Mouse (Mus musculus): ENCODE measurements around the gene Aldh16a1.

GRCm38 (mm10) chr7:45126844-45127699 is 27.3 kb downstream of the Aldh16a1 start:
- TF ChIP-seq CTCF (IDR thresholded peaks at IDR 0.05; ENCODE audit: control insufficient read depth, insufficient read depth, insufficient read length) (no peak), USF1 (IDR thresholded peaks at IDR 0.05; ENCODE audit: low read depth) (no peak), FOSL1 (IDR thresholded peaks at IDR 0.05; ENCODE audit: insufficient read depth, low read length, poor library complexity, severe bottlenecking) (no peak), MYOG (IDR thresholded peaks at IDR 0.05; ENCODE audit: control insufficient read depth, extremely low read depth, insufficient read length) (no peak), CEBPB (IDR thresholded peaks at IDR 0.05; ENCODE audit: low read depth) (no peak)

All from C2C12 (cell line).